Mouse (Mus musculus): ENCODE data around the gene Eml3.

DNA sequence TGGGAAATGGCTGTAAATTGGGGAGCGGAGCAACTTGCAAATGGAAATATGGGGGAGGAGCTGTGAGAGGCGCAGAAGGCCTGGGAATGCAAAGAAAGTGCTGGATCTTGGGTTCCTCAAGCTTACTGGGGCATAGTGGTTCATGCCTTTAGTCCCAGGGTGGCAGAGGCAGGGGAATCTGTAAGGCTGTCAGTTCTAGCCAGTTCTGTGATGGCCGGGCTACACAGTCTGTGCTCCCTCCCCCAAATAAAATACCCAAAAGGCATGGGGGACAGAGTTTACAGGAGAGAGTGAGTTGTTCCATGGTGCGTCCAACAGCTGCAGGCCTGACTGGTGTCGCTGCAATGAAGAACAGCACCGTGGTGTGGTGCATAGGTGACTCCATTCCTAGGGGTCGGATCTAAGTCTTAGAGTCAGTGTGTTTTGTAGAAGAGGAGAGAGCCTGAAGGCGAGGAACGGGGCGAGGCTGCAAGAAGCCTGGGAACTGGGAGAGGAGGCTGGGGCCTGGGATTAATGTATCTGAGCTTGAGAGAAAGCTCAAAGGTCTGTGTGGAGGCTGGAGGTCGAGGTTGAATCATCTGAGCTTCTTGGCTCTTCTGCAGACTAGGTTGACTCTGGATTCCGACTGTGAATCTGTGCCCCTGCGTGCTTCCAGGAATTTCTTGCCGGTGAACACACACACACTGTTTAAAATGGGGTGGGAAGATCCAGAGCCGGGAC, 59.2 kb downstream of the Eml3 start:
- TF ChIP-seq E2F4 (IDR thresholded peaks at IDR 0.05; ENCODE audit: borderline replicate concordance, low read depth, low read length) = no peak
- no peak for TF ChIP-seq POLR2AphosphoS2 (IDR thresholded peaks at IDR 0.05; ENCODE audit: low read length)
- TF ChIP-seq CTCF (IDR thresholded peaks at IDR 0.05 in 2 of 3, conservative IDR thresholded peaks at IDR 0.05 in 1 of 3; ENCODE audit: control insufficient read depth in 1 of 3, insufficient read depth in 1 of 3, low read depth in 2 of 3, low read length in 3 of 3, poor library complexity in 1 of 3, severe bottlenecking in 1 of 3) = no peak
